Mouse (Mus musculus) midbrain, embryonic 15.5 days (tissue): ENCODE data around the gene Mtnr1a. TPM values are rescaled to one million over a fixed set of nuclear protein-coding genes. Genes with fewer than 3 reads are reported as not detected.

Source experiments
- ATAC-seq: fragments of 200-750 bp; cut with Nextera tagmentation; replicated peaks from 2 replicates; pipeline ENCODE4 v1.8.0; 2017; ENCODE audit warnings: moderate TSS enrichment
- H3K27ac ChIP-seq: fragments of 300-500 bp; sonication (generic); 2 replicates; pipeline ENCODE4 v1.5.1; 2015; ENCODE audit warnings: mild to moderate bottlenecking, inconsistent platforms
- H3K27me3 ChIP-seq: fragments of 300-500 bp; sonication (generic); replicated peaks from 2 replicates; pipeline ENCODE4 v1.6.1; 2015; ENCODE audit warnings: inconsistent platforms
- H3K36me3 ChIP-seq: fragments of 300-500 bp; sonication (generic); replicated peaks from 2 replicates; pipeline ENCODE4 v1.6.1; 2015; ENCODE audit warnings: inconsistent platforms
- H3K4me1 ChIP-seq: fragments of 300-500 bp; sonication (generic); 2 replicates; pipeline ENCODE4 v1.6.1; 2015; ENCODE audit warnings: inconsistent platforms
- H3K4me2 ChIP-seq: fragments of 300-500 bp; sonication (generic); 2 replicates; pipeline ENCODE4 v1.6.1; 2015; ENCODE audit warnings: inconsistent platforms, mild to moderate bottlenecking, moderate library complexity
- H3K4me3 ChIP-seq: fragments of 300-500 bp; sonication (generic); 2 replicates; pipeline ENCODE4 v1.5.1; 2015; ENCODE audit warnings: mild to moderate bottlenecking, inconsistent platforms
- H3K9ac ChIP-seq: fragments of 300-500 bp; sonication (generic); 2 replicates; pipeline ENCODE4 v1.6.1; 2015; ENCODE audit warnings: mild to moderate bottlenecking, inconsistent platforms
- H3K9me3 ChIP-seq: fragments of 300-500 bp; sonication (generic); 2 replicates; pipeline ENCODE4 v1.6.1; 2016; ENCODE audit warnings: inconsistent platforms
- WGBS: fragments of 180-500 bp; shearing (Covaris S2); methylation state at CpG from one replicate; pipeline ENCODE4 v1.1.7; 2015; ENCODE audit warnings: mixed read lengths; 5-methylcytosine and 5-hydroxymethylcytosine counted together
- polyA plus RNA-seq: library from polyadenylated mRNA; unstranded; fragments of >200 nt; fragmentation: Nextera tagmentation; extraction: Ambion mirVana; gene quantifications from 2 replicates; pipeline ENCODE4 v1.2.1, GENCODE M21; 2015

The Mtnr1a gene
- polyA plus RNA-seq: 0.36 and 0.45 TPM in 2 replicates

- Histone ChIP-seq H3K27me3 (no peaks in the 10 kb centered on the region), H3K4me3 (peak within 1 kb of the TSS; percentile 40), H3K27ac (no peak within 1 kb of the TSS), H3K36me3 (no peaks in the 10 kb centered on the region), H3K4me1 (peaks cover 5% of the 10 kb centered on the region), H3K9ac (peak within 1 kb of the TSS; percentile 36), H3K9me3 (no peaks in the 10 kb centered on the region), H3K4me2 (peak within 1 kb of the TSS; percentile 94)
- ATAC-seq: peak; percentile 91
- WGBS: 7% methylated on average over 29 of the region's 29 CpGs
Observed at GRCm38 (mm10) chr8:45068759-45069386, at the start of gene Mtnr1a. TSS of gene Mtnr1a (plus strand) at chr8:45069137.

GRCm38 (mm10) chr8:45019241-45019640, 49.7 kb upstream of the Mtnr1a start:
- no peak overlapping the region for H3K4me2 ChIP-seq
- H3K27me3 ChIP-seq: no peaks in the 10 kb centered on the region
- 57% methylated on average over 5 of the region's 5 CpGs for WGBS
- no peaks in the 10 kb centered on the region for H3K4me1 ChIP-seq
- H3K9ac ChIP-seq: no peak overlapping the region
- no peak overlapping the region for H3K4me3 ChIP-seq
- no peak overlapping the region for H3K27ac ChIP-seq
- peaks cover 16% of the 10 kb centered on the region for H3K36me3 ChIP-seq
- no peaks in the 10 kb centered on the region; the same call in 1 of the 2 replicates for H3K9me3 ChIP-seq
- no peak for ATAC-seq

- H3K27ac ChIP-seq: no peak overlapping the region
- ATAC-seq: no peak
- no peaks in the 10 kb centered on the region; the same call in 1 of the 2 replicates for H3K9me3 ChIP-seq
- no peaks in the 10 kb centered on the region for H3K4me1 ChIP-seq
- no peak overlapping the region for H3K9ac ChIP-seq
- H3K4me2 ChIP-seq: no peak overlapping the region
- H3K4me3 ChIP-seq: no peak overlapping the region
- 94% methylated on average over 5 of the region's 5 CpGs for WGBS
- H3K27me3 ChIP-seq: no peaks in the 10 kb centered on the region
- H3K36me3 ChIP-seq: peaks cover 35% of the 10 kb centered on the region
Observed at GRCm38 (mm10) chr8:45021171-45021570, 47.8 kb upstream of the Mtnr1a start.

GRCm38 (mm10) chr8:45021911-45022665, 46.8 kb upstream of the Mtnr1a start:
- Histone ChIP-seq H3K4me1 (no peaks in the 10 kb centered on the region), H3K4me3 (no peak overlapping the region), H3K9me3 (no peaks in the 10 kb centered on the region; the same call in 1 of the 2 replicates), H3K27ac (no peak overlapping the region), H3K9ac (no peak overlapping the region), H3K36me3 (peaks cover 42% of the 10 kb centered on the region), H3K27me3 (no peaks in the 10 kb centered on the region), H3K4me2 (no peak overlapping the region)
- WGBS: 96% methylated on average over 21 of the region's 21 CpGs
- ATAC-seq: no peak

- ATAC-seq: no peak
- Histone ChIP-seq H3K9ac (no peak overlapping the region), H3K27ac (no peak overlapping the region), H3K36me3 (peaks cover 47% of the 10 kb centered on the region), H3K4me3 (no peak overlapping the region), H3K27me3 (no peaks in the 10 kb centered on the region), H3K9me3 (no peaks in the 10 kb centered on the region; the same call in 1 of the 2 replicates), H3K4me2 (no peak overlapping the region), H3K4me1 (no peaks in the 10 kb centered on the region)
- 82% methylated on average over 6 of the region's 6 CpGs for whole genome bisulfite sequencing
Observed at GRCm38 (mm10) chr8:45028081-45028497, 40.8 kb upstream of the Mtnr1a start.

GRCm38 (mm10) chr8:45038350-45038749, 30.6 kb upstream of the Mtnr1a start:
- Histone ChIP-seq H3K4me3 (no peak overlapping the region), H3K4me2 (no peak overlapping the region), H3K27ac (no peak overlapping the region), H3K36me3 (peaks cover 29% of the 10 kb centered on the region), H3K9me3 (no peaks in the 10 kb centered on the region), H3K27me3 (no peaks in the 10 kb centered on the region), H3K4me1 (no peaks in the 10 kb centered on the region), H3K9ac (no peak overlapping the region)
- ATAC-seq: no peak
- 88% methylated on average over 15 of the region's 15 CpGs for WGBS

GRCm38 (mm10) chr8:45044160-45044559, 24.8 kb upstream of the Mtnr1a start:
- no peak for ATAC-seq
- H3K27me3 ChIP-seq: no peaks in the 10 kb centered on the region
- H3K4me2 ChIP-seq: no peak overlapping the region
- H3K4me1 ChIP-seq: no peaks in the 10 kb centered on the region
- 96% methylated on average over 26 of the region's 26 CpGs for WGBS
- no peak overlapping the region for H3K4me3 ChIP-seq
- H3K27ac ChIP-seq: no peak overlapping the region
- no peak overlapping the region for H3K9ac ChIP-seq
- H3K9me3 ChIP-seq: no peaks in the 10 kb centered on the region
- peaks cover 31% of the 10 kb centered on the region for H3K36me3 ChIP-seq

GRCm38 (mm10) chr8:45050451-45050850, 18.5 kb upstream of the Mtnr1a start:
- Histone ChIP-seq H3K27me3 (no peaks in the 10 kb centered on the region), H3K9me3 (no peaks in the 10 kb centered on the region), H3K36me3 (peaks cover 14% of the 10 kb centered on the region), H3K9ac (no peak overlapping the region), H3K4me2 (no peak overlapping the region), H3K27ac (no peak overlapping the region), H3K4me1 (no peaks in the 10 kb centered on the region), H3K4me3 (no peak overlapping the region)
- ATAC-seq: no peak
- 95% methylated on average over 8 of the region's 8 CpGs for WGBS

- WGBS: 96% methylated on average over 30 of the region's 30 CpGs
- no peak overlapping the region for H3K9ac ChIP-seq
- ATAC-seq: no peak
Observed at GRCm38 (mm10) chr8:45051236-45051635, 17.7 kb upstream of the Mtnr1a start.

GRCm38 (mm10) chr8:45052205-45052604, 16.7 kb upstream of the Mtnr1a start:
- no peak overlapping the region for H3K4me2 ChIP-seq
- no peak overlapping the region for H3K4me3 ChIP-seq
- 0 out of 2 replicates have a peak, but pooled peaks have one; percentile 70 for ATAC-seq
- H3K9ac ChIP-seq: no peak overlapping the region
- H3K27ac ChIP-seq: no peak overlapping the region
- peaks cover 14% of the 10 kb centered on the region for H3K36me3 ChIP-seq
- WGBS: 83% methylated on average over 1 of the region's 1 CpGs
- no peaks in the 10 kb centered on the region for H3K27me3 ChIP-seq
- H3K4me1 ChIP-seq: no peaks in the 10 kb centered on the region
- no peaks in the 10 kb centered on the region for H3K9me3 ChIP-seq

More at GRCm38 (mm10) chr8:45051236-45051635, 17.7 kb upstream of the Mtnr1a start:
- Histone ChIP-seq H3K4me1 (no peaks in the 10 kb centered on the region), H3K4me3 (no peak overlapping the region), H3K4me2 (no peak overlapping the region), H3K27me3 (no peaks in the 10 kb centered on the region), H3K27ac (no peak overlapping the region), H3K36me3 (peaks cover 14% of the 10 kb centered on the region), H3K9me3 (no peaks in the 10 kb centered on the region)

GRCm38 (mm10) chr8:45052618-45053017, 16.3 kb upstream of the Mtnr1a start:
- Histone ChIP-seq H3K4me1 (no peaks in the 10 kb centered on the region), H3K9ac (no peak overlapping the region), H3K27me3 (no peaks in the 10 kb centered on the region), H3K27ac (no peak overlapping the region), H3K9me3 (no peaks in the 10 kb centered on the region), H3K4me3 (no peak overlapping the region), H3K4me2 (no peak overlapping the region), H3K36me3 (peaks cover 14% of the 10 kb centered on the region)
- ATAC-seq: 0 out of 2 replicates have a peak, but pooled peaks have one; percentile 30
- 89% methylated on average over 9 of the region's 9 CpGs for WGBS

GRCm38 (mm10) chr8:45055500-45055899, 13.4 kb upstream of the Mtnr1a start:
- no peak for ATAC-seq
- Histone ChIP-seq H3K27me3 (no peaks in the 10 kb centered on the region), H3K9me3 (no peaks in the 10 kb centered on the region), H3K4me3 (no peak overlapping the region), H3K9ac (no peak overlapping the region), H3K4me2 (no peak overlapping the region), H3K4me1 (no peaks in the 10 kb centered on the region), H3K36me3 (peaks cover 14% of the 10 kb centered on the region), H3K27ac (no peak overlapping the region)
- 92% methylated on average over 3 of the region's 3 CpGs for WGBS
